Mouse (Mus musculus) heart, adult 2 months (tissue): ENCODE results near the gene Siva1.

Source experiments
- CTCF ChIP-seq: fragments of 200-600 bp; IDR thresholded peaks from 2 replicates; pipeline ENCODE4 v1.8.1; 2022; ENCODE audit warnings: antibody characterized with exemption, mild to moderate bottlenecking, moderate library complexity
- EP300 ChIP-seq: fragments of 200-500 bp; IDR thresholded peaks from 2 replicates; pipeline ENCODE4 v1.6.1; 2011; ENCODE audit warnings: low read depth, low read length, control low read depth; ENCODE audit not compliant: insufficient read depth
- POLR2A ChIP-seq: fragments of 200-500 bp; IDR thresholded peaks from 2 replicates; pipeline ENCODE4 v1.6.1; 2011; ENCODE audit warnings: mild to moderate bottlenecking, low read depth, low read length, control low read depth; ENCODE audit not compliant: insufficient read depth

DNA sequence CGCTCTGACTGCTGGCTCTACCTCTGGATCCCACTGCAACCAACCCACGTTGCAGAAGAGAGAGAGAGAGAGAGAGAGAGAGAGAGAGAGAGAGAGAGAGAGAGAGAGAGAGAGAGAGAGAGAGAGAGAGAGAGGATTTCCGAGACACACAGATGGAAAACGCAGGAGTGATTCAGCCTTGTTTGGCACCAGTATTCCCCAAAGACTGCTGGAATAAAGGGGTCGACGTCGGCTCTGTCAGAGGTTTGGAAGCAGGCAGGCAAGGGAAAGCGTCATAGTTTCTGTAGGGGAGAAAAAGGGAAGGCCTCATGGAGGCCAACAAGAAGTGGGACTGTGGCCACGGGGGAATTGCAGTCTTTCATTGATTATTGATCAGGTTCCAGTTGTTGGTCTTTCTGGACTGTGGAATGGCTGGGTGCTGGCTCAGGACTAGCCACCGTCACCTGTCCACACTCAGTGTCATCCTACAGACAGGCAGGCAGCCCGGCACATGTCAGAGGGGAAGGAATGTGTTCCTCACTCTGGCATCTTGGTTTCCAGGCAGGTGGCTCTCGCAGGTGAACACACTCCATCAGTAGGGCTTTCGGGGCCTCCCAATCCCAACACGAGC, 47.5 kb upstream of the Siva1 start:
- TF ChIP-seq EP300: no peak
- TF ChIP-seq POLR2A: no peak
- no peak for TF ChIP-seq CTCF
